Mouse (Mus musculus): ENCODE measurements around the gene Scaf4. TPM values are rescaled to one million over a fixed set of nuclear protein-coding genes. Genes with fewer than 3 reads are reported as not detected.
"Not testable (repeated sequence)": the region's sequence is repeated elsewhere in the genome, so short reads cannot be mapped to it uniquely, and the experiment has no call there.

The Scaf4 gene
- polyA plus RNA-seq, 1 experiment, result 67.0 TPM

GRCm38 (mm10) chr16:90258950-90259349 lies 25.4 kb downstream of the Scaf4 start:
- TF ChIP-seq POLR2A (IDR thresholded peaks at IDR 0.05; ENCODE audit: control insufficient read depth, low read depth, low read length) (no peak), CTCF (IDR thresholded peaks at IDR 0.05; ENCODE audit: control insufficient read depth, insufficient read depth, insufficient replicate concordance, low read depth, low read length) (no peak)
- H3K27me3 ChIP-seq (ENCODE audit: control insufficient read depth, insufficient read depth, low read length), result no peaks in the 10 kb centered on the region
- no peak overlapping the region for H3K4me3 ChIP-seq (ENCODE audit: control insufficient read depth, low read depth, low read length)
- H3K36me3 ChIP-seq (ENCODE audit: control insufficient read depth, insufficient read depth, low read length), result peaks cover 2% of the 10 kb centered on the region
- no peaks in the 10 kb centered on the region for H3K4me1 ChIP-seq (ENCODE audit: control insufficient read depth, insufficient read depth, low read length)
- no peak overlapping the region for H3K27ac ChIP-seq (ENCODE audit: control insufficient read depth, insufficient read depth, low read depth, low read length)

GRCm38 (mm10) chr16:90252521-90252920 lies 31.8 kb downstream of the Scaf4 start:
- Histone ChIP-seq H3K4me3 (ENCODE audit: control insufficient read depth, low read depth, low read length) (no peak overlapping the region), H3K36me3 (ENCODE audit: control insufficient read depth, insufficient read depth, low read length) (peaks cover 8% of the 10 kb centered on the region), H3K27me3 (ENCODE audit: control insufficient read depth, insufficient read depth, low read length) (no peaks in the 10 kb centered on the region), H3K4me1 (ENCODE audit: control insufficient read depth, insufficient read depth, low read length) (no peaks in the 10 kb centered on the region), H3K27ac (ENCODE audit: control insufficient read depth, insufficient read depth, low read depth, low read length) (no peak overlapping the region)
- no peak for TF ChIP-seq POLR2A (IDR thresholded peaks at IDR 0.05; ENCODE audit: control insufficient read depth, low read depth, low read length)
- TF ChIP-seq CTCF (IDR thresholded peaks at IDR 0.05; ENCODE audit: control insufficient read depth, insufficient read depth, insufficient replicate concordance, low read depth, low read length), result no peak

- H3K36me3 ChIP-seq (ENCODE audit: control insufficient read depth, insufficient read depth, low read length); H3K4me1 ChIP-seq (ENCODE audit: control insufficient read depth, insufficient read depth, low read length); H3K27ac ChIP-seq (ENCODE audit: control insufficient read depth, insufficient read depth, low read depth, low read length); H3K27me3 ChIP-seq (ENCODE audit: control insufficient read depth, insufficient read depth, low read length); H3K4me3 ChIP-seq (ENCODE audit: control insufficient read depth, low read depth, low read length): not testable (repeated sequence)
Measured at GRCm38 (mm10) chr16:90251256-90251655, 33.0 kb downstream of the Scaf4 start.

GRCm38 (mm10) chr16:90250099-90250498 lies 34.2 kb downstream of the Scaf4 start:
- no peaks in the 10 kb centered on the region for H3K27me3 ChIP-seq (ENCODE audit: control insufficient read depth, insufficient read depth, low read length)
- H3K27ac ChIP-seq (ENCODE audit: control insufficient read depth, insufficient read depth, low read depth, low read length), result no peak overlapping the region
- no peak overlapping the region for H3K4me3 ChIP-seq (ENCODE audit: control insufficient read depth, low read depth, low read length)
- H3K4me1 ChIP-seq (ENCODE audit: control insufficient read depth, insufficient read depth, low read length), result no peaks in the 10 kb centered on the region
- H3K36me3 ChIP-seq (ENCODE audit: control insufficient read depth, insufficient read depth, low read length), result peaks cover 8% of the 10 kb centered on the region
- TF ChIP-seq CTCF (IDR thresholded peaks at IDR 0.05; ENCODE audit: control insufficient read depth, insufficient read depth, insufficient replicate concordance, low read depth, low read length), result no peak

GRCm38 (mm10) chr16:90242426-90243304 lies 41.6 kb downstream of the Scaf4 start:
- Histone ChIP-seq H3K27ac (ENCODE audit: control insufficient read depth, insufficient read depth, low read depth, low read length) (no peak overlapping the region), H3K36me3 (ENCODE audit: control insufficient read depth, insufficient read depth, low read length) (peaks cover 8% of the 10 kb centered on the region), H3K4me3 (ENCODE audit: control insufficient read depth, low read depth, low read length) (no peak overlapping the region), H3K27me3 (ENCODE audit: control insufficient read depth, insufficient read depth, low read length) (no peaks in the 10 kb centered on the region), H3K4me1 (ENCODE audit: control insufficient read depth, insufficient read depth, low read length) (no peaks in the 10 kb centered on the region)
- TF ChIP-seq CTCF (IDR thresholded peaks at IDR 0.05; ENCODE audit: control insufficient read depth, insufficient read depth, insufficient replicate concordance, low read depth, low read length), result no peak
- TF ChIP-seq POLR2A (IDR thresholded peaks at IDR 0.05; ENCODE audit: control insufficient read depth, low read depth, low read length), result no peak

- TF ChIP-seq CTCF (IDR thresholded peaks at IDR 0.05; ENCODE audit: control insufficient read depth, insufficient read depth, insufficient replicate concordance, low read depth, low read length) (no peak), POLR2A (IDR thresholded peaks at IDR 0.05; ENCODE audit: control insufficient read depth, low read depth, low read length) (no peak)
- Histone ChIP-seq H3K27me3 (ENCODE audit: control insufficient read depth, insufficient read depth, low read length) (no peaks in the 10 kb centered on the region), H3K36me3 (ENCODE audit: control insufficient read depth, insufficient read depth, low read length) (peaks cover 5% of the 10 kb centered on the region), H3K4me1 (ENCODE audit: control insufficient read depth, insufficient read depth, low read length) (no peaks in the 10 kb centered on the region), H3K27ac (ENCODE audit: control insufficient read depth, insufficient read depth, low read depth, low read length) (no peak overlapping the region), H3K4me3 (ENCODE audit: control insufficient read depth, low read depth, low read length) (no peak overlapping the region)
Measured at GRCm38 (mm10) chr16:90241875-90242274, 42.4 kb downstream of the Scaf4 start.

- TF ChIP-seq POLR2A (IDR thresholded peaks at IDR 0.05; ENCODE audit: control insufficient read depth, low read depth, low read length), result no peak
- TF ChIP-seq CTCF (IDR thresholded peaks at IDR 0.05; ENCODE audit: control insufficient read depth, insufficient read depth, insufficient replicate concordance, low read depth, low read length), result no peak
- peaks cover 5% of the 10 kb centered on the region for H3K36me3 ChIP-seq (ENCODE audit: control insufficient read depth, insufficient read depth, low read length)
- H3K27ac ChIP-seq (ENCODE audit: control insufficient read depth, insufficient read depth, low read depth, low read length), result no peak overlapping the region
- no peaks in the 10 kb centered on the region for H3K4me1 ChIP-seq (ENCODE audit: control insufficient read depth, insufficient read depth, low read length)
- H3K4me3 ChIP-seq (ENCODE audit: control insufficient read depth, low read depth, low read length), result no peak overlapping the region
- no peaks in the 10 kb centered on the region for H3K27me3 ChIP-seq (ENCODE audit: control insufficient read depth, insufficient read depth, low read length)
Measured at GRCm38 (mm10) chr16:90239128-90239746, 45.1 kb downstream of the Scaf4 start.
